Mouse (Mus musculus) stomach, embryonic 14.5 days (tissue): ENCODE results near the gene Ppp3cb. TPM values are rescaled to one million over a fixed set of nuclear protein-coding genes. Genes with fewer than 3 reads are reported as not detected.
A peak's percentile ranks its signal among the peaks of the same experiment; 100 is the strongest.

Source experiments
- ATAC-seq: fragments of 200-750 bp; cut with Nextera tagmentation; 2 replicates; pipeline ENCODE4 v1.8.0; 2017; ENCODE audit warnings: low read depth, moderate TSS enrichment; ENCODE audit not compliant: insufficient number of reproducible peaks, insufficient read depth, low FRiP score
- H3K27ac ChIP-seq: fragments of 300-500 bp; sonication (generic); 2 replicates; pipeline ENCODE4 v1.5.1; 2014; ENCODE audit warnings: mild to moderate bottlenecking, low read length, moderate library complexity, mixed read lengths
- H3K27me3 ChIP-seq: fragments of 300-500 bp; sonication (generic); 2 replicates; pipeline ENCODE4 v1.6.1; 2014; ENCODE audit warnings: low read length, control low read depth, mixed read lengths; ENCODE audit not compliant: control insufficient read depth, insufficient read depth
- H3K36me3 ChIP-seq: fragments of 300-500 bp; sonication (generic); 2 replicates; pipeline ENCODE4 v1.6.1; 2014; ENCODE audit warnings: mild to moderate bottlenecking, control low read depth, low read length, moderate library complexity, mixed read lengths; ENCODE audit not compliant: control insufficient read depth, insufficient read depth
- H3K4me1 ChIP-seq: fragments of 300-500 bp; sonication (generic); 2 replicates; pipeline ENCODE4 v1.6.1; 2014; ENCODE audit warnings: low read length, control low read depth, mixed read lengths; ENCODE audit not compliant: control insufficient read depth, insufficient read depth
- H3K4me2 ChIP-seq: fragments of 300-500 bp; sonication (generic); replicated peaks from 2 replicates; pipeline ENCODE4 v1.6.1; 2014; ENCODE audit warnings: low read depth, low read length, control low read depth
- H3K4me3 ChIP-seq: fragments of 300-500 bp; sonication (generic); 2 replicates; pipeline ENCODE4 v1.5.1; 2014; ENCODE audit warnings: low read depth, low read length, control low read depth
- H3K9ac ChIP-seq: fragments of 300-500 bp; sonication (generic); replicated peaks from 2 replicates; pipeline ENCODE4 v1.6.1; 2014; ENCODE audit warnings: low read depth, mild to moderate bottlenecking, control low read depth, low read length, moderate library complexity, mixed read lengths
- H3K9me3 ChIP-seq: fragments of 300-500 bp; sonication (generic); 2 replicates; pipeline ENCODE4 v1.6.1; 2016; ENCODE audit warnings: low read depth, low read length, control low read depth; ENCODE audit not compliant: control insufficient read depth
- WGBS: fragments of 180-500 bp; shearing (Covaris S2); extraction: QIAGEN DNeasy Blood & Tissue Kit; methylation state at CpG from one replicate; pipeline ENCODE4 v1.1.7; 2014; 5-methylcytosine and 5-hydroxymethylcytosine counted together
- polyA plus RNA-seq: library from polyadenylated mRNA; unstranded; fragments of >200 nt; fragmentation: Nextera tagmentation; extraction: Ambion mirVana; gene quantifications from 2 replicates; pipeline ENCODE4 v1.2.1, GENCODE M21; 2014

The Ppp3cb gene
- polyA plus RNA-seq, 1 experiment from 2014 or later: 64.6 TPM

DNA sequence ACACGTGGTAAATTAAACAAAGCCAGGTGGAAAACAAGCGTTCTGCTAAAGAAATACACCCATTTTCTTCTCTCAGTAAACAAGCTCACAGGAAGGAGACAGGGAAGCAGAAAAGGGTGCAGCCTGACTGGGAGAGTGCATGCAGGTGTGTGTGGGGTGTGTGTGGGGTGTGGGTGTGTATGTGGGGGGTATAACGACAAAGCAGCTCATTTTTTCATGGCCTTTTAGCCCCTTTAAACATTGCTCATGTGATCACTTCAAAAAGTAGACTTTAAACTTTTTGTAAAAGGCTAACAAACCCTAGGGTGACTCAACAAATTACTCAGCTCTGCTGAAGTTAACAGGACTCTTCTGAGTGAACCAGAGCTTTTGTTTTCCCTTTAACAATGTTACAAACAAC lies 68.0 kb downstream of the Ppp3cb start:
- 0 out of 2 replicates have a peak, but pooled peaks have one; percentile 34 for ATAC-seq
- no peaks in the 10 kb centered on the region for H3K27me3 ChIP-seq
- peak overlapping the region; percentile 80 for H3K4me2 ChIP-seq
- H3K4me3 ChIP-seq: peak overlapping the region; percentile 70
- H3K4me1 ChIP-seq: peaks cover 5% of the 10 kb centered on the region; the same call in 1 of the 2 replicates
- 23% methylated on average over 3 of the region's 3 CpGs for whole genome bisulfite sequencing
- no peaks in the 10 kb centered on the region for H3K9me3 ChIP-seq
- 0 out of 2 replicates have a peak overlapping the region, but pooled peaks have one; percentile 48 for H3K9ac ChIP-seq
- H3K36me3 ChIP-seq: no peaks in the 10 kb centered on the region
- H3K27ac ChIP-seq: peak overlapping the region; percentile 68; the same call in 1 of the 2 replicates

DNA sequence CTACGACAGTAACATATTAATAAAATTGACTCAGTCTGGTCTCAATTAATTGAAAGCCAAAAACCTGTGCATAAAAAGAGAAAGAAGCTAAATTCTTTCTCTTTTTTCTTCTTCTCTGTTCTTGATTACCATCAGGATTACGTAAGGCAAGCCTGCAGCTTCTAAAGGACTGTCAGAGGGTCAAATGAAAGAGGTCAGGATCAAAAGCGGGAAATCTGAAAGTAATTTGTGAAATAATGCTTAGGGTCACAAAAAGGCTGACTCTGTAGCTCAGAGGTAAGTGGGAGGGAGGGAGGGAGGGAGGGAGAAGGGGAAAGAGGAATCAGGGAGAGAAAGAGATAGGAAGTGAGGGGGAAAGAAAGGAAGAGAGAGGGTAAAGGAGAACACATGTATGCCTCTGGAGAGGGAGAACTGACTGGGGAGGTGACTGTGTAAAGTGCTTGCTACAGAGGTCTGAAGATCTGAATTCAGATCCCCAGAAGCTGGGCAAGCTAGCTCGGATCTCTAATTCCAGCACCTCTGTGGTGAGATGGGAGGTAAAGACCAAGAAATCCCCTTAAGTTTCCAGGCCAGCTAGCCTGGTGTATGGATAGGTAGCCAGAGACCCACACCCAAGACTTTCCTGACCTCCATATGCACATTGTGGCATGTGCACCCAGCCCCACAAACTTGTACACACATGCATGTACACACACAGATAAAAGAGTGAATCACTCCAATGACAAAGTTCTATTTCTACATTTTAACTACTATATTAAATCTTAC lies 68.9 kb downstream of the Ppp3cb start:
- H3K4me2 ChIP-seq: no peak overlapping the region
- WGBS: 67% methylated on average over 4 of the region's 4 CpGs
- H3K36me3 ChIP-seq: no peaks in the 10 kb centered on the region
- no peaks in the 10 kb centered on the region for H3K27me3 ChIP-seq
- H3K9ac ChIP-seq: no peak overlapping the region
- no peak overlapping the region for H3K27ac ChIP-seq
- no peak overlapping the region for H3K4me3 ChIP-seq
- peaks cover 5% of the 10 kb centered on the region; the same call in 1 of the 2 replicates for H3K4me1 ChIP-seq
- no peaks in the 10 kb centered on the region for H3K9me3 ChIP-seq
- no peak for ATAC-seq

- ATAC-seq: no peak
- Histone ChIP-seq H3K4me2 (no peak overlapping the region), H3K4me3 (no peak overlapping the region), H3K4me1 (no peaks in the 10 kb centered on the region), H3K9ac (no peak overlapping the region), H3K27me3 (no peaks in the 10 kb centered on the region), H3K36me3 (peaks cover 44% of the 10 kb centered on the region; the same call in 1 of the 2 replicates), H3K27ac (no peak overlapping the region), H3K9me3 (no peaks in the 10 kb centered on the region)
- 74% methylated on average over 14 of the region's 14 CpGs for WGBS
These were observed 86.2 kb downstream of the Ppp3cb start for GRCm38 (mm10) chr14:20460216-20460615.

DNA sequence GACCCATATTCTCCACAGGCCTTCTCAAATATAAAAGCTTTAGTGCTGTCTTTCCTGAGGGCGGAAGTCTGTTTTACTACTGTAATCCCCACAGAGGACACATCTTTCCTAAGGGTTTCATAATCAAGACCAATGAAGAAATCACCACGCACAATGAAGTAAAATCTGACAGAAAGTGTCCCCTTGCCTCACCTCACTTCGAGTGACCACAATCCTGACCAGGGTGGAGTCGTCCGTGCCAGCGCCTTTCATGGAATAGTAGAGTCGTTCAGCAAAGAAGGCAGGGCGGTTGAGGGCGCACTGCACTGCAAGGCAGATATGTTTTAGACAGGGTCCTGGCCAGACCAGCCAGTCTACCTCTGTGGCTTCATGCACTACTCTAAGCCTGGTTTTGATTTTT lies 88.0 kb downstream of the Ppp3cb start:
- H3K9ac ChIP-seq: no peak overlapping the region
- no peak for ATAC-seq
- H3K9me3 ChIP-seq: no peaks in the 10 kb centered on the region
- 93% methylated on average over 9 of the region's 9 CpGs for WGBS
- no peaks in the 10 kb centered on the region for H3K27me3 ChIP-seq
- H3K36me3 ChIP-seq: peaks cover 27% of the 10 kb centered on the region; the same call in 1 of the 2 replicates
- no peak overlapping the region for H3K4me2 ChIP-seq
- no peaks in the 10 kb centered on the region for H3K4me1 ChIP-seq
- no peak overlapping the region for H3K4me3 ChIP-seq
- no peak overlapping the region for H3K27ac ChIP-seq

DNA sequence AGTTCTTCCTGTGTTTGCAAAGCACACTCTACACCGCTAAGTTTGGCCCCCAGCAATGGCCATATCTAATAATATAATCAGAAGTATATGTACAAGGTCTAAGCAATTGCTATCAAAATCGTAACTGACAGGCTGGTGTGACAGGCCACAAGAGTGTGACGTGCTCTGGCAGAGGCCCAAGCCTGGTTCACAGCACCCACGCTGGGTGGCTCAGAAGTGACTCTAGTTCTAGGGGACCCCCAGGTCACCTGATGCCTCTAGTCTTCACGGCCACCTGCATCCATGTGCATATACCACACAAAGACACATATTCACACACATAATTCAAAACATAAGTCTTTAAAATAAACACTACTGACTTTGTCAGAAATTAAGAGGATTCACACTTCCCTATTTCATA lies 93.4 kb downstream of the Ppp3cb start:
- no peaks in the 10 kb centered on the region for H3K9me3 ChIP-seq
- H3K27ac ChIP-seq: no peak overlapping the region
- no peaks in the 10 kb centered on the region for H3K27me3 ChIP-seq
- H3K4me1 ChIP-seq: no peaks in the 10 kb centered on the region
- H3K9ac ChIP-seq: no peak overlapping the region
- no peak overlapping the region for H3K4me2 ChIP-seq
- no peak for ATAC-seq
- H3K4me3 ChIP-seq: no peak overlapping the region
- 87% methylated on average over 5 of the region's 5 CpGs for WGBS
- H3K36me3 ChIP-seq: peaks cover 3% of the 10 kb centered on the region; the same call in 1 of the 2 replicates

- peak; percentile 72; the same call in 1 of the 2 replicates for ATAC-seq
- Histone ChIP-seq H3K27ac (no peak within 1 kb of the TSS), H3K9ac (no peak within 1 kb of the TSS)
These were observed 94.5 kb downstream of the Ppp3cb start, which contains the start of gene Cfap70 for GRCm38 (mm10) chr14:20451765-20452331. Cfap70 (minus strand) TSS chr14:20452226.

GRCm38 (mm10) chr14:20451302-20451701 lies 95.1 kb downstream of the Ppp3cb start:
- Histone ChIP-seq H3K27me3 (no peaks in the 10 kb centered on the region), H3K27ac (no peak overlapping the region), H3K4me3 (peak overlapping the region; percentile 29), H3K4me1 (no peaks in the 10 kb centered on the region), H3K36me3 (peaks cover 2% of the 10 kb centered on the region; the same call in 1 of the 2 replicates), H3K4me2 (peak overlapping the region; percentile 55), H3K9ac (no peak overlapping the region), H3K9me3 (no peaks in the 10 kb centered on the region)
- 10% methylated on average over 2 of the region's 2 CpGs for WGBS
- ATAC-seq: no peak

More at GRCm38 (mm10) chr14:20451765-20452331, 94.5 kb downstream of the Ppp3cb start, which contains the start of gene Cfap70:
- Histone ChIP-seq H3K4me3 (peak within 1 kb of the TSS; percentile 29), H3K36me3 (peaks cover 3% of the 10 kb centered on the region; the same call in 1 of the 2 replicates), H3K27me3 (no peaks in the 10 kb centered on the region), H3K4me2 (peak within 1 kb of the TSS; percentile 55), H3K4me1 (no peaks in the 10 kb centered on the region), H3K9me3 (no peaks in the 10 kb centered on the region)
- 3% methylated on average over 15 of the region's 15 CpGs for WGBS
